Mouse (Mus musculus) neural tube, embryonic 14.5 days (tissue): Measurements from ENCODE around the gene Fbn1. TPM values are rescaled to one million over a fixed set of nuclear protein-coding genes. Genes with fewer than 3 reads are reported as not detected.
"Not testable (repeated sequence)": the region's sequence is repeated elsewhere in the genome, so short reads cannot be mapped to it uniquely, and the experiment has no call there.

ENCODE experiments used
- ATAC-seq: fragments of 200-750 bp; cut with Nextera tagmentation; 2 replicates; pipeline ENCODE4 v1.8.0; 2017; ENCODE audit warnings: low read depth, mild to moderate bottlenecking, moderate TSS enrichment, moderate library complexity
- H3K27ac ChIP-seq: fragments of 300-500 bp; sonication (generic); 2 replicates; pipeline ENCODE4 v1.5.1; 2014; ENCODE audit warnings: low read depth, mild to moderate bottlenecking, control low read depth, low read length, moderate library complexity, mixed read lengths
- H3K27me3 ChIP-seq: fragments of 300-500 bp; sonication (generic); 2 replicates; pipeline ENCODE4 v1.6.1; 2014; ENCODE audit warnings: low read length; ENCODE audit not compliant: control insufficient read depth, insufficient read depth
- H3K36me3 ChIP-seq: fragments of 300-500 bp; sonication (generic); 2 replicates; pipeline ENCODE4 v1.6.1; 2014; ENCODE audit warnings: low read length, mixed read lengths; ENCODE audit not compliant: control insufficient read depth, insufficient read depth
- H3K4me1 ChIP-seq: fragments of 300-500 bp; sonication (generic); 2 replicates; pipeline ENCODE4 v1.6.1; 2014; ENCODE audit warnings: low read length; ENCODE audit not compliant: control insufficient read depth, insufficient read depth
- H3K4me2 ChIP-seq: fragments of 300-500 bp; sonication (generic); 2 replicates; pipeline ENCODE4 v1.6.1; 2014; ENCODE audit warnings: mild to moderate bottlenecking, low read depth, low read length, control low read depth
- H3K4me3 ChIP-seq: fragments of 300-500 bp; sonication (generic); 2 replicates; pipeline ENCODE4 v1.5.1; 2014; ENCODE audit warnings: low read depth, low read length, control low read depth, mixed read lengths
- H3K9ac ChIP-seq: fragments of 300-500 bp; sonication (generic); replicated peaks from 2 replicates; pipeline ENCODE4 v1.6.1; 2014; ENCODE audit warnings: low read depth, mild to moderate bottlenecking, control low read depth, low read length, mixed read lengths
- H3K9me3 ChIP-seq: fragments of 300-500 bp; sonication (generic); 2 replicates; pipeline ENCODE4 v1.6.1; 2016; ENCODE audit warnings: low read length; ENCODE audit not compliant: control insufficient read depth
- WGBS: fragments of 180-500 bp; shearing (Covaris S2); extraction: QIAGEN DNeasy Blood & Tissue Kit; methylation state at CpG from one replicate; pipeline ENCODE4 v1.1.7; 2014; 5-methylcytosine and 5-hydroxymethylcytosine counted together
- polyA plus RNA-seq: library from polyadenylated mRNA; unstranded; fragments of >200 nt; fragmentation: Nextera tagmentation; extraction: Ambion mirVana; gene quantifications from 2 replicates; pipeline ENCODE4 v1.2.1, GENCODE M21; 2014

Gene Fbn1
- polyA plus RNA-seq, 1 experiment from 2014 or later = 1.8 TPM

GRCm38 (mm10) chr2:125293969-125294491, 213.8 kb downstream of the Fbn1 start:
- no peak overlapping the region for H3K27ac ChIP-seq
- no peaks in the 10 kb centered on the region for H3K4me1 ChIP-seq
- H3K4me2 ChIP-seq = no peak overlapping the region
- no peaks in the 10 kb centered on the region for H3K27me3 ChIP-seq
- WGBS = 92% methylated on average over 5 of the region's 5 CpGs
- ATAC-seq = no peak
- H3K9me3 ChIP-seq = no peaks in the 10 kb centered on the region
- no peaks in the 10 kb centered on the region for H3K36me3 ChIP-seq
- H3K4me3 ChIP-seq = no peak overlapping the region
- H3K9ac ChIP-seq = no peak overlapping the region

- Histone ChIP-seq H3K36me3 (no peaks in the 10 kb centered on the region), H3K27me3 (no peaks in the 10 kb centered on the region), H3K4me2 (no peak overlapping the region), H3K4me3 (no peak overlapping the region), H3K9ac (no peak overlapping the region), H3K9me3 (no peaks in the 10 kb centered on the region), H3K27ac (no peak overlapping the region), H3K4me1 (no peaks in the 10 kb centered on the region)
- ATAC-seq = no peak
- WGBS = 86% methylated on average over 7 of the region's 7 CpGs
Observed at GRCm38 (mm10) chr2:125292616-125293015, 215.2 kb downstream of the Fbn1 start.

GRCm38 (mm10) chr2:125291101-125291500, 216.7 kb downstream of the Fbn1 start:
- Histone ChIP-seq H3K9ac (no peak overlapping the region), H3K36me3 (no peaks in the 10 kb centered on the region), H3K4me2 (no peak overlapping the region), H3K9me3 (no peaks in the 10 kb centered on the region), H3K27me3 (no peaks in the 10 kb centered on the region), H3K4me1 (no peaks in the 10 kb centered on the region), H3K27ac (no peak overlapping the region), H3K4me3 (no peak overlapping the region)
- WGBS = 100% methylated on average over 1 of the region's 1 CpGs
- no peak for ATAC-seq

- no peak overlapping the region for H3K27ac ChIP-seq
Observed at GRCm38 (mm10) chr2:125290197-125290965, 217.4 kb downstream of the Fbn1 start.

GRCm38 (mm10) chr2:125285777-125286176, 222.0 kb downstream of the Fbn1 start:
- no peak overlapping the region for H3K4me3 ChIP-seq
- H3K9ac ChIP-seq = no peak overlapping the region
- no peak overlapping the region for H3K4me2 ChIP-seq
- H3K9me3 ChIP-seq = no peaks in the 10 kb centered on the region
- ATAC-seq = no peak
- WGBS = 77% methylated on average over 4 of the region's 4 CpGs
- no peaks in the 10 kb centered on the region for H3K4me1 ChIP-seq
- H3K36me3 ChIP-seq = no peaks in the 10 kb centered on the region
- no peaks in the 10 kb centered on the region for H3K27me3 ChIP-seq
- no peak overlapping the region for H3K27ac ChIP-seq

More at GRCm38 (mm10) chr2:125290197-125290965, 217.4 kb downstream of the Fbn1 start:
- H3K4me1 ChIP-seq = no peaks in the 10 kb centered on the region
- no peak overlapping the region for H3K4me3 ChIP-seq
- WGBS = 59% methylated on average over 10 of the region's 10 CpGs
- H3K9me3 ChIP-seq = no peaks in the 10 kb centered on the region
- H3K36me3 ChIP-seq = no peaks in the 10 kb centered on the region
- no peak for ATAC-seq
- no peaks in the 10 kb centered on the region for H3K27me3 ChIP-seq
- no peak overlapping the region for H3K9ac ChIP-seq
- H3K4me2 ChIP-seq = no peak overlapping the region

GRCm38 (mm10) chr2:125282334-125283206, 225.2 kb downstream of the Fbn1 start:
- H3K27ac ChIP-seq = no peak overlapping the region
- H3K4me3 ChIP-seq = no peak overlapping the region
- 78% methylated on average over 14 of the region's 14 CpGs for WGBS
- no peak overlapping the region for H3K4me2 ChIP-seq
- ATAC-seq = no peak
- H3K9ac ChIP-seq = no peak overlapping the region
- H3K36me3 ChIP-seq = no peaks in the 10 kb centered on the region
- H3K9me3 ChIP-seq = no peaks in the 10 kb centered on the region
- H3K4me1 ChIP-seq = no peaks in the 10 kb centered on the region
- no peaks in the 10 kb centered on the region for H3K27me3 ChIP-seq

- 88% methylated on average over 9 of the region's 9 CpGs for WGBS
- ATAC-seq = not testable (repeated sequence)
Observed at GRCm38 (mm10) chr2:125279995-125280394, 227.8 kb downstream of the Fbn1 start.

GRCm38 (mm10) chr2:125278474-125278873, 229.3 kb downstream of the Fbn1 start:
- Histone ChIP-seq H3K9ac (no peak overlapping the region), H3K4me3 (no peak overlapping the region), H3K4me2 (no peak overlapping the region), H3K27ac (no peak overlapping the region), H3K36me3 (no peaks in the 10 kb centered on the region), H3K9me3 (no peaks in the 10 kb centered on the region), H3K27me3 (no peaks in the 10 kb centered on the region), H3K4me1 (no peaks in the 10 kb centered on the region)
- ATAC-seq = no peak
- WGBS = 78% methylated on average over 7 of the region's 7 CpGs

More at GRCm38 (mm10) chr2:125279995-125280394, 227.8 kb downstream of the Fbn1 start:
- H3K27ac ChIP-seq, H3K27me3 ChIP-seq, H3K4me3 ChIP-seq, H3K9me3 ChIP-seq, H3K9ac ChIP-seq, H3K36me3 ChIP-seq, H3K4me2 ChIP-seq, H3K4me1 ChIP-seq: not testable (repeated sequence)

- H3K27ac ChIP-seq = no peak overlapping the region
- H3K4me1 ChIP-seq = no peaks in the 10 kb centered on the region
- H3K9ac ChIP-seq = no peak overlapping the region
- no peaks in the 10 kb centered on the region for H3K9me3 ChIP-seq
- no peak overlapping the region for H3K4me3 ChIP-seq
- no peaks in the 10 kb centered on the region for H3K27me3 ChIP-seq
- no peak overlapping the region for H3K4me2 ChIP-seq
- WGBS = 92% methylated on average over 5 of the region's 5 CpGs
- no peak for ATAC-seq
- H3K36me3 ChIP-seq = no peaks in the 10 kb centered on the region
Observed at GRCm38 (mm10) chr2:125276692-125277091, 231.1 kb downstream of the Fbn1 start.
